Mouse (Mus musculus) monocyte, adult 2 months (primary cell): ENCODE data around the gene Btbd11.

Experiments
- DNase-seq, 2 experiments: peaks; one replicate each; pipeline ENCODE4 v3.0.0; 2022; ENCODE audit warnings: low spot score in 2 of 2, low read depth in 1 of 2

The Btbd11 gene

DNA sequence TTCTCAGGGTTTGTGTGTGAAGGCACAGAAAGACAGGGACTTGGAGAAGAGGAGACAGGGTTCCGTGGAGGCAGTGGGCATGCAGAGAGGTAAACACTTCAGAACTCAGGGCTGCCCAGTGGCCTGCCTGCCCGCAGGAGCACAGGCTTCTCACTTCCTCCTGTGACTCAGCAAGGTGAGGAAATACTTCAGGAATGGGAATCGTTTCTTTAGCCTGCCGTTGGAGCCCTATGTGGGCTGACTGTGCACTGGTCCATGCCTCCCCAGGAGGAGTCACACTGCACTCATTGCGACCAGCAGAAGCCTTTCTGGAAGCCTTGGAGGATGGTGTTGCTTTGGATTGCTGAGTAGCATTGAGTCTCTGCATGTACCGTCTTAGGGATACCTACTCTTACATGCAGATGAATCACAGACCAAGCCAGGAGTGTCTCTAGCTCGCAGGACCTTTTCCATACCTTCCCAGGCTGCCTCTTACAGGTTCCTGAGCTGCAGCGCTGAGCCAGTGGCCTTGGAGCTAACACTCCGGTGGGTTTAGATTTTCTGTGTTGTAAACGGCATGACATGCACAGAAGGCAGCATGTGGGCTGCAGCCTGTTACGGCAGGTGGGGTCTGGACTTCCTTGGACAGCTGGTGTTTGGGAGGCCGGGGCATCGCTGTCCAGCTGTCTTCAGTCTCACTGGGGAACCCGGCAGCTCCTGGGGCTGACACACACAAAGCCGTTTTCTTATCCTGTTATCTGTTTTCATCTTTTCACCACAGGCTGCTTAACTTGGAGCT, 34.4 kb downstream of the Btbd11 start:
- no peak for DNase-seq

DNA sequence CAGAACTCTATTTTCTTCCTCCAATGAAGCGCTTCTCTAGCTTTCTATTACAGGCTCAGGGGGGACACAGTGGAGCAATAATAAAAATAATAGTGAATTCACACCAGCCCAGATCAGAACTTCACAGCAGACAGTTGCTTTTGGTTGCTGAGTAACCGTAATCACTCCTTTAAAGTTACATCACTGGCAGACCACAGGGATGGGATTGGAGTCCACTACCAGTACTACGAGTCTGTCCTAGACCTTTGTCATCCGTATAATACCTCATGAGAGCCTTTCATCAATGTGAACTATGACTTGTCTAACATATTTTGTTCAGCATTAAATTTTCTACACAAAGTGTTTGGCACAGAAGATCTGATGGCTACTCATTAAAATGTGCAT, 35.0 kb downstream of the Btbd11 start:
- DNase-seq: no peak

GRCm38 (mm10) chr10:85425756-85426155, 39.1 kb downstream of the Btbd11 start:
- DNase-seq: no peak

GRCm38 (mm10) chr10:85437217-85437616, 50.6 kb downstream of the Btbd11 start:
- DNase-seq: no peak

DNA sequence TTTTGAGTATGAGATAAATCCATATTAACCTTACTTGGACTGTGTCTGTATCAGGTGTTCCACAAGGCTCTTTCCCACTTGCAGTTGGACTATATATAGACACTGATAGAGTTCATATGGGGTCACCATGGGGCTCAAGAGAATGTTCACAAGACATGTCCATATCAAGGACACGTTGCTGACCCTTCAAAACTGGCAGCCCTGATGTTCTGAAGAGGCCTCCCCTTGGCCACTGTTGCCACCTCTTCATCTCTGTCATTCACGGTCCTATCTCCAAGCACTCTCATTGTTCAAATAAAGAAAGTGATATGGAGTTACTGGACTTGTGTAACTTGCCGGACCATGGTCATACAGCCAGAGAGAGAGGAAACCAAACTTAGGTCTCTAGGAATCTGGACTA, 56.8 kb downstream of the Btbd11 start:
- DNase-seq: no peak

GRCm38 (mm10) chr10:85445891-85446290, 59.3 kb downstream of the Btbd11 start:
- DNase-seq: no peak

GRCm38 (mm10) chr10:85446700-85447099, 60.1 kb downstream of the Btbd11 start:
- no peak for DNase-seq

- no peak for DNase-seq
These were observed 61.3 kb downstream of the Btbd11 start for GRCm38 (mm10) chr10:85447869-85448268.

GRCm38 (mm10) chr10:85451629-85452368, 65.2 kb downstream of the Btbd11 start:
- no peak for DNase-seq

- DNase-seq: no peak
These were observed 66.7 kb downstream of the Btbd11 start for GRCm38 (mm10) chr10:85453221-85453775.

GRCm38 (mm10) chr10:85455985-85456384, 69.4 kb downstream of the Btbd11 start:
- DNase-seq: no peak

DNA sequence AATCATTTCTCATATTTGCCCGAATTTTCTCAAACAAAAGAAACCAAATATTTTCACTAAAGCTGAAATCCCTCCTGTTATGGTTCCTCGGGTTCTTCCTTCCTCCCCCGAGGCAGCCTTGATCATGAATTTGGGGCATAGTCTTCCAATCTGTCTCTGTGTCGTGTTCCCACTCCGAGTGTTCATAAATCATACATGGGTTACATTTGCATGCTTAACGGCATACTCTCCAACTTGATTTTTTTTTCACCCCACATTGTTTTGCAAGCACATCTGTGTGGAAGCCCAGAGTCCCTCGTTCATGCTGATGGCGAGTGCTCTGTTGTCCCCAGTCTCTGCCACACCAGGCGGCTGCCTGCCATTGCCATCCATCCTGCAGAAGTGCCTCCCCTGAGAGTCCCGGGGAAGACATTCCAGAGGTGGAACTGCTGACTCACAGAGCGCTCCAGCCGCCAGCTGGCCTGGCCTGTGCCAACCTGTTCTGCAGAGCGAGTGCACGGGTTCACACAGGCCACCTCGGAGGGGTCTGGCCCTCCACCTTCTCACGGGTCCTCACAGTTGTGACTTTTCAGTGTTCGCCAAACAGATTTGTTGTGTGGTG, 72.2 kb downstream of the Btbd11 start:
- DNase-seq: no peak

GRCm38 (mm10) chr10:85460736-85461135, 74.1 kb downstream of the Btbd11 start:
- DNase-seq: no peak

DNA sequence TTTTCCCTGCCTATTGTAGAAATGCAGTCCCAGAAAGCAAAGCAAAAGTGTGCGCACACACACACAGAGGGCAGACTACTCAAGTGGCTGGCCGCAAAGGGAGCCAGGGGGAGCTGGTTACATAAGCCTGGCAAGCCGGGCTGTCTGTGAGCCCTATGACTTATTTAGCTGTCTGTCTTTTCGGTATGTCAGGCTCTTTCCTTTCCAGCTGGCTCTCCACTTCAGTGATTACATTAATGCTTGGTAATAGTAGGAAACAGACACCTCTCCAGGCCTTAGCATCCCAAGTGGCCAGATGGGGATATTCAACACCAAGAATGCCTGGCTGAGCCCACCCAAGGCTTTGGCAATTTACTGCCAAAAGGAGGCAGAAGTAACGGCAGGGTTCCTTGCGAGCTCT, 77.5 kb downstream of the Btbd11 start:
- DNase-seq: no peak

GRCm38 (mm10) chr10:85465516-85466408, 79.1 kb downstream of the Btbd11 start:
- DNase-seq: no peak

- no peak for DNase-seq
These were observed 79.8 kb downstream of the Btbd11 start for GRCm38 (mm10) chr10:85466409-85466761.

DNA sequence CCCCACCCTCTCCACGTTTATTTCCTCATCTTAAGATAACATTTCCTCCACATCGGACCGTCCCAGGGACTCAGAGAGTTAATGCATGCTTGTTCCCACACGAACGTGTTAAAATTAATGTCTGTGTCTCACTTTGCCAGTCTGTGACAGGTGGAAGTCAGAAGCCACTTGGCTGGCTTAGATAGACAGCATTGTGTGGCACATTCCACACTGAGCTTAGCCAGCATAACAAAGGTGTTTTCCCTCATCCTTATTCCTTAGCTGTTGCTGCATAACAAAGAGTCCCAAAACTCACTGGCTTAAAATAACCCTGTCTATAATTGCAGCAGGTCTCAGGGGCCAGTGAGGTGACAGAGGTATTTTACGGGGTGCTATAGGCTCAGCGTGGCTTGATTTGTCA, 80.8 kb downstream of the Btbd11 start:
- DNase-seq: no peak

GRCm38 (mm10) chr10:85468527-85468926, 81.9 kb downstream of the Btbd11 start:
- DNase-seq: no peak

GRCm38 (mm10) chr10:85469341-85469740, 82.7 kb downstream of the Btbd11 start:
- DNase-seq: no peak

DNA sequence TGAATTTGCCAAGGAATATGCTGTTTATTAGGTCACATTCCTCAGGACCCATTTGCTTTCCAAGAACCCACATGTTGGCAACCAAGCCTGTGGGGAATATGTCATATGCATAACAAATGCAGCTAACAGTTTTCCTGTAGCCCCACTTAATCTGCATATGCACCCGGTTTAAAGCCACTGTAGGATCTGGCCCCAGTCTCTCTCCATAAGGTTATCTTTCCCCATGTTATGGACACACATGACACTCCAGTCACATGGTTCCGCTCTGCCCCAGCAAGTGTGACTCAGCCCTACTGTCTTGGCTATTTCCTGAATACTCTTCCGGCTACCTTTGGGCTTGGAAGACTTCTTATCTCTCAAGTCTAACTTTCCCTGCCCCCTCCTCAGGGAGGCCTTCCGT, 86.7 kb downstream of the Btbd11 start:
- no peak for DNase-seq

DNA sequence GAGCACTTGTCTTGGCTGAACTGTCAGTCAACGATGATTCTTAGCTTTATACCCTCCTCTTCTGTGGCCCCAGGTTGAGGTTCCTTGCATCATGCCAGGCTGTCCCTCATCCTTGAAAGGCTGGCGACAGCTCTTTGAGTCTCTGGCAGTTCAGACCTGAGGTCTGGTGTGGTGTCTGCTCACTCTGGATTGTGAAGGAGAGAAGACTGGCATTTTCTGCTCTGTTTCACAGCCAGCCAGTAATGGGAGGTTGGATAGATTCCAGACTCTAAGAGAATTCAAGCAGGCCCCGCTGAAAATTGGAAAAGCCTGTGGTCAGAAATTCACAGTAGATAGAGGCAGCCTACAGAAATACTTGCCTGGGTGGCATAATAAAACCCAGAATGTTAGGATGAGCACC, 87.3 kb downstream of the Btbd11 start:
- no peak for DNase-seq
